Comparison of ENCODE assay signal across 8 mouse cellular contexts in the genomic region with DNA sequence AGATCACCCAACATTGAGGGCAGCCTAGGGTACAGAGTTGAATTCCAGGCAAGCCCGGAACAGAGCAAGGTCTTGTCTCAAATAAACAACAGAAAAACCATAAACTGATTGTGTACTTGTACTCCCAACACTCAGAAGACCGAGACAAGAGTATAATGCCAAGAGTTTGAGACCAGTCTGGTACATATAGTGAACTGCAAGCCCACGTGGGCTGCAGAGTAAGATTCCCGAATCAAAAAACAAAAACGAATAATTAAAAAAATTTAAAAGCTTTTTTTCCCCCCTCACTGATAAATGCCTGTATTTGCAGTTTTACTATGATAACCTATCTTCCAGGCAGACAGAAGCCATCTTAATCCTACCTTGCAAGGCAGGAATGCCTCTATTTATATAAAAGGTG. TPM values are rescaled to one million over a fixed set of nuclear protein-coding genes. Genes with fewer than 3 reads are reported as not detected.
DNase-seq lines count a peak whose midpoint lies in the region; ATAC-seq and TF ChIP-seq lines count a peak whose summit lies in the region.

No protein-coding gene starts in this region.

- WGBS in heart, embryonic 10.5 days = 33% methylated on average over 5 of the region's 5 CpGs
- WGBS in forebrain, embryonic 10.5 days = 47% methylated on average over 5 of the region's 5 CpGs
- WGBS in liver, embryonic 11.5 days = 23% methylated on average over 5 of the region's 5 CpGs

- peaks cover 9% of the 10 kb centered on the region for H3K79me3 ChIP-seq in C2C12 (ENCODE audit: low read depth)

- no peaks in the 10 kb centered on the region for H3K27me3 ChIP-seq in heart, embryonic 10.5 days (ENCODE audit: insufficient read depth, poor library complexity, severe bottlenecking)
- no peaks in the 10 kb centered on the region for H3K27me3 ChIP-seq in C2C12 (ENCODE audit: control insufficient read depth, insufficient read depth, insufficient read length)
- H3K27me3 ChIP-seq in forebrain, embryonic 10.5 days (ENCODE audit: poor library complexity, severe bottlenecking) = no peaks in the 10 kb centered on the region
- H3K27me3 ChIP-seq in liver, embryonic 11.5 days (replicated peaks; ENCODE audit: control insufficient read depth, insufficient read depth, low read length) = no peaks in the 10 kb centered on the region

- H3K4me2 ChIP-seq in liver, embryonic 11.5 days = peak overlapping the region; percentile 89

- H3K9ac ChIP-seq in liver, embryonic 11.5 days (ENCODE audit: low read depth, low read length) = peak overlapping the region; percentile 81

- peak overlapping the region; percentile 89 for H3K27ac ChIP-seq in heart, embryonic 10.5 days
- peak overlapping the region; percentile 89 for H3K27ac ChIP-seq in forebrain, embryonic 10.5 days
- H3K27ac ChIP-seq in liver, embryonic 11.5 days (ENCODE audit: low read depth, low read length) = peak overlapping the region; percentile 95

- peaks cover 25% of the 10 kb centered on the region for H3K79me2 ChIP-seq in C2C12 (ENCODE audit: control insufficient read depth, insufficient read depth)

- peaks cover 8% of the 10 kb centered on the region for H3K4me1 ChIP-seq in heart, embryonic 10.5 days
- H3K4me1 ChIP-seq in forebrain, embryonic 10.5 days = peaks cover 13% of the 10 kb centered on the region
- H3K4me1 ChIP-seq in liver, embryonic 11.5 days (replicated peaks; ENCODE audit: control insufficient read depth, insufficient read depth, low read length) = peaks cover 3% of the 10 kb centered on the region

- no peak for DNase-seq in heart, embryonic 10.5 days (ENCODE audit: low spot score)
- no peak for DNase-seq in heart, adult 11 months
- DNase-seq in forebrain, embryonic 10.5 days (ENCODE audit: extremely low spot score, low spot score) = no peak
- no peak for DNase-seq in liver, embryonic 11.5 days (ENCODE audit: low spot score)
- DNase-seq in cerebellum, postnatal 36 days = no peak
- DNase-seq in layer of hippocampus, adult 8-10 months (ENCODE audit: low spot score in 2 of 2) = no peak
- no peak for DNase-seq in cerebellum, postnatal 4 days (ENCODE audit: low spot score in 2 of 2)

- ATAC-seq in liver, embryonic 11.5 days (replicated peaks; ENCODE audit: low FRiP score) = no peak

- peak overlapping the region; percentile 25 for H3ac ChIP-seq in C2C12 (ENCODE audit: control insufficient read depth, insufficient read length, low read depth)

- peaks cover 17% of the 10 kb centered on the region for H3K36me3 ChIP-seq in heart, embryonic 10.5 days
- H3K36me3 ChIP-seq in C2C12 (ENCODE audit: control insufficient read depth, insufficient read depth) = no peaks in the 10 kb centered on the region
- H3K36me3 ChIP-seq in forebrain, embryonic 10.5 days (replicated peaks) = peaks cover 23% of the 10 kb centered on the region
- H3K36me3 ChIP-seq in liver, embryonic 11.5 days (ENCODE audit: control insufficient read depth, insufficient read depth, low read length) = peaks cover 2% of the 10 kb centered on the region; the same call in 1 of the 2 replicates

- peak overlapping the region; percentile 70 for H3K4me3 ChIP-seq in heart, embryonic 10.5 days
- peak overlapping the region; percentile 42 for H3K4me3 ChIP-seq in C2C12 (ENCODE audit: insufficient read depth, poor library complexity, severe bottlenecking)
- peak overlapping the region; percentile 73 for H3K4me3 ChIP-seq in forebrain, embryonic 10.5 days
- H3K4me3 ChIP-seq in liver, embryonic 11.5 days (ENCODE audit: low read depth, low read length) = peak overlapping the region; percentile 71

- H3K9me3 ChIP-seq in heart, embryonic 10.5 days = no peaks in the 10 kb centered on the region
- no peaks in the 10 kb centered on the region for H3K9me3 ChIP-seq in forebrain, embryonic 10.5 days
- H3K9me3 ChIP-seq in liver, embryonic 11.5 days (ENCODE audit: control insufficient read depth, low read length) = no peaks in the 10 kb centered on the region

- TF ChIP-seq CTCF in C2C12 (IDR thresholded peaks at IDR 0.05; ENCODE audit: control insufficient read depth, insufficient read depth, insufficient read length) = no peak

TF ChIP-seq in C2C12, 6 proteins besides CTCF, POLR2A, EP300 and RAD21:
- no peak for TF ChIP-seq USF1 (IDR thresholded peaks at IDR 0.05; ENCODE audit: low read depth)
- no peak for TF ChIP-seq FOSL1 (IDR thresholded peaks at IDR 0.05; ENCODE audit: insufficient read depth, low read length, poor library complexity, severe bottlenecking)
- no peak for TF ChIP-seq MAX (IDR thresholded peaks at IDR 0.05)
- TF ChIP-seq MYOG (IDR thresholded peaks at IDR 0.05; ENCODE audit: control insufficient read depth, extremely low read depth, insufficient read length) = no peak
- no peak for TF ChIP-seq CEBPB (IDR thresholded peaks at IDR 0.05; ENCODE audit: low read depth)
- no peak for TF ChIP-seq MYOD1 (IDR thresholded peaks at IDR 0.05; ENCODE audit: control insufficient read depth, insufficient read length, low read depth)

RNA-seq across cellular contexts. Expression of a gene that starts 7.4 kb away (rescaled TPM):
- polyA plus RNA-seq in heart, embryonic 10.5 days (2016; fragmentation: Nextera tagmentation; extraction: Ambion mirVana) = 36.9 and 38.9 TPM in 2 replicates
- polyA plus RNA-seq in C2C12 (2012; fragmentation: generic; extraction: Trizol) = 5.8 TPM
- polyA plus RNA-seq in forebrain, embryonic 10.5 days (2016; fragmentation: Nextera tagmentation; extraction: Ambion mirVana) = 48.9 and 51.6 TPM in 2 replicates
- 59.9 and 63.4 TPM in 2 replicates for polyA plus RNA-seq in liver, embryonic 11.5 days (2014; fragmentation: Nextera tagmentation; extraction: Ambion mirVana)
- total RNA-seq in layer of hippocampus, adult 8-10 months (2022) = 10 to 100 TPM; 43.0 to 52.3 (median 44.3) TPM

RNA-seq across cellular contexts. Expression of a gene that starts 7.7 kb away (rescaled TPM):
- polyA plus RNA-seq in heart, embryonic 10.5 days (2016; fragmentation: Nextera tagmentation; extraction: Ambion mirVana) = 23.0 and 24.7 TPM in 2 replicates
- 3.8 TPM for polyA plus RNA-seq in C2C12 (2012; fragmentation: generic; extraction: Trizol)
- 28.6 and 29.4 TPM in 2 replicates for polyA plus RNA-seq in forebrain, embryonic 10.5 days (2016; fragmentation: Nextera tagmentation; extraction: Ambion mirVana)
- polyA plus RNA-seq in liver, embryonic 11.5 days (2014; fragmentation: Nextera tagmentation; extraction: Ambion mirVana) = 25.4 and 25.5 TPM in 2 replicates
- total RNA-seq in layer of hippocampus, adult 8-10 months (2022) = 1 to 10 TPM; 5.4 to 8.7 (median 7.7) TPM
